ENCODE assay signal across 12 mouse cellular contexts in the genomic region with DNA sequence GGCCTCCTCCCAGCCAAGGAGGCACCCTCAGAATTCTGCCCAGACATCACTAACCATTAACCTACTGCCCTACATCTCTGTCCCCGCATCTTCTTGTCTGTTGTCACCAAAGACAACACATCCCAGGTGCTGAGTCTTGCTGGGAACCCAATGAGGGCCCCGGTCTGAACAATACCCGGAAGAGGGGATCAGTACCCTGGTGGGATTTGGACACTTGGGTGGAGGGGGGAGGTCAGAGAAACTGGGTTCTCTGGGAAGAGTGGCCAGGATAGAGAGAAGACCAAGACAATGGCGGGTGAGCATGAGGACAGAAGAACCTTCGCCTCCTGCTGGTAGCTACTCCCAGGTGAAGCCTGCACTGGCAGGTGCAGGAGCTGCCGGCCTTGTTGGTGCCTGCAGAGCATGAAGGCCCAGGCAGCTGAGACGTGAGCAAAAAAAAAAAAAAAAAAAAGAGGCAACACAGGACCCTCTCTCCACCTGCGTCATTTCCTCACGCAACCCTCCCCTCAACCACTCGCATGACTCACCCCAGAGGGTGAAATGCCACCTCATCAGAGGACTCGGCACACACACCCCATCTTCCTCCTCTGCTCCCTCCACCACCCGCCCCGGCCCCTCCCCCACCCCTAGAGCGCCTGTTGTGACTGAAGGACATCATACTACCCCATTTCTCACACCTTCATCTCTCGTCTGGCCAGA.
DNase-seq lines count a peak whose midpoint lies in the region; ATAC-seq and TF ChIP-seq lines count a peak whose summit lies in the region.
"Had no signal": no experiment of that assay in that cellular context is flagged by ENCODE, and none has a peak within 500 bp of the region (broad histone marks: within the 10 kb centered on the region; RNA-seq: fewer than 3 reads in every experiment).

No protein-coding gene starts in this region.

- no peaks in the 10 kb centered on the region for H3K9me3 ChIP-seq in G1E (replicated peaks)
- H3K9me3 ChIP-seq: forebrain, embryonic 10.5 days; hindbrain, embryonic 13.5 days; limb, embryonic 15.5 days; midbrain, embryonic 12.5 days had no signal

- DNase-seq in layer of hippocampus, adult 2 months (ENCODE audit: low spot score in 2 of 2): no peak
- no peak for DNase-seq in layer of hippocampus, adult 11-12 months (ENCODE audit: low spot score)
- DNase-seq in A20 (ENCODE audit: low read depth, low spot score) (peak; percentile 47), G1E (ENCODE audit: low spot score) (peak; percentile 86)
- DNase-seq in left cerebral cortex, adult 8-10 months (ENCODE audit: low spot score in 2 of 2): no peak
- no peak for DNase-seq in frontal cortex, postnatal 36 days (ENCODE audit: low spot score in 2 of 2)
- DNase-seq: right cerebral cortex, postnatal 14 days had no signal

- 0 out of 2 replicates have a peak overlapping the region, but pooled peaks have one; percentile 57 for H3K27ac ChIP-seq in layer of hippocampus, adult 2 months
- H3K27ac ChIP-seq: forebrain, embryonic 10.5 days; limb, embryonic 15.5 days; midbrain, embryonic 12.5 days had no signal

- no peaks in the 10 kb centered on the region for H3K27me3 ChIP-seq in G1E (ENCODE audit: insufficient read depth, low read length)
- H3K27me3 ChIP-seq: hindbrain, embryonic 13.5 days; limb, embryonic 15.5 days; midbrain, embryonic 12.5 days had no signal

- H3K4me1 ChIP-seq in G1E (ENCODE audit: insufficient read depth, low read depth, low read length): peaks cover 94% of the 10 kb centered on the region
- H3K4me1 ChIP-seq: midbrain, embryonic 12.5 days had no signal

- ATAC-seq in G1E (ENCODE audit: extremely low read depth, insufficient number of reproducible peaks, low FRiP score, poor library complexity, severe bottlenecking): peak; percentile 63
- ATAC-seq in megakaryocyte, adult 5-6 weeks (ENCODE audit: poor library complexity, severe bottlenecking): peak; percentile 55

- peaks cover 54% of the 10 kb centered on the region for H3K36me3 ChIP-seq in G1E (replicated peaks)

- H3K4me3 ChIP-seq in layer of hippocampus, adult 2 months: no peak overlapping the region
- peak overlapping the region; percentile 74 for H3K4me3 ChIP-seq in G1E (ENCODE audit: low read depth, low read length)
- H3K4me3 ChIP-seq: forebrain, embryonic 10.5 days; hindbrain, embryonic 13.5 days; limb, embryonic 15.5 days; midbrain, embryonic 12.5 days had no signal

- no peak for TF ChIP-seq CTCF in layer of hippocampus, adult 2 months (conservative IDR thresholded peaks at IDR 0.05)
- no peak for TF ChIP-seq CTCF in G1E (IDR thresholded peaks at IDR 0.05; ENCODE audit: low read depth, low read length)

Comparison
In these comparisons a context has a peak if more than half of its experiments do, and no peak if none do; other contexts are left out.
1. DNase-seq: peak in A20 (single experiment) and G1E (single experiment); none in layer of hippocampus, adult 2 months (0 of 2), layer of hippocampus, adult 11-12 months (single experiment), left cerebral cortex, adult 8-10 months (0 of 2) and frontal cortex, postnatal 36 days (0 of 2).